Mouse (Mus musculus): ENCODE measurements around the gene Tmub1.

Gene Tmub1

GRCm38 (mm10) chr5:24447624-24448298 is at the start of gene Tmub1:
Tmub1 (minus strand) TSS chr5:24447854.
- DNase-seq (ENCODE audit: low spot score in 2 of 2) = peak; percentile 82 to 84

DNA sequence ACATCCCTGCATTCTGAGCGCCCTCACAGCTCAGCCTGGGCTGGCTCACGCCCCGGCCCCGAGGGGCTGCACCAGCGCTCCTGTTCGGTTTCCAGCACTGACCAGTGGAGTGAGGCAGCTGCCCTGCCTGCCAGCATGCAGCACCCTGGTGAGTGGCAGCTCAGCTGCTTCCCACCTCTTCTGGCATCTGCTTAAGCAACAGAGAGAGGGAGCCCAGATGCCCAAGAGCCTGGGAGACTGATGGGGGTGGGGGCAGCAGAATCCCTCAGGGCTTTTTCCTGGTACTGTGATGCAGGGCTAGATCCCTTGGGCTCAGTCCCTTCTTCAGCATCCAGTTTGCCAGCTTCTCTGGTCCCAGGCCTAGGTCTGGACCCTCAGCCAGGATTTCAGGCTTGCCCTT is 49.1 kb upstream of the Tmub1 start:
- no peak for DNase-seq (ENCODE audit: low spot score in 2 of 2)

- no peak for DNase-seq (ENCODE audit: low spot score in 2 of 2)
Observed at GRCm38 (mm10) chr5:24495019-24495418, 47.4 kb upstream of the Tmub1 start.

- no peak for DNase-seq (ENCODE audit: low spot score in 2 of 2)
Observed at GRCm38 (mm10) chr5:24492546-24493285, 45.1 kb upstream of the Tmub1 start.

- DNase-seq (ENCODE audit: low spot score in 2 of 2) = no peak
Observed at GRCm38 (mm10) chr5:24490413-24490920, 42.8 kb upstream of the Tmub1 start.

- no peak for DNase-seq (ENCODE audit: low spot score in 2 of 2)
Observed at GRCm38 (mm10) chr5:24486738-24487137, 39.1 kb upstream of the Tmub1 start.

GRCm38 (mm10) chr5:24486097-24486496 is 38.4 kb upstream of the Tmub1 start:
- DNase-seq (ENCODE audit: low spot score in 2 of 2) = peak; percentile 75 to 78

- DNase-seq (ENCODE audit: low spot score in 2 of 2) = no peak
Observed at GRCm38 (mm10) chr5:24484963-24485362, 37.3 kb upstream of the Tmub1 start.

DNA sequence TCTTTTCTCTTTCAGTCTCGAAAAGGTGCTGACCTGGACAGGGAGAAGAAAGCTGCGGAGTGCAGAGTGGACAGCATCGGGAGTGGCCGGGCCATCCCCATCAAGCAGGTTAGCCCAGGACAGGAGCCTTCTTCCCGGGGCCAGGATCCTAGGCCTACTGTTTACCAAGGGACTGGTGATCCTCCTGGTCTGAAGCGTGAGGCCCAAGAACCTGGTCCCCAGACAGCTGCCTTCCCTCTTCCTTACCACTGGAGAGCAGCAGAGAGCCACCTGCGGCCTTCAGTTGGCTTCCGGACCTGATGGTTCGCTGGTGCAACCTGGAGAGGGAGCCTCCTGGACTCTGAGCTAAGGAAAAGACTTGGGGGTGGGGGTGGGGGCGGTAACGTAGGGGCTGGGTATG is 35.7 kb upstream of the Tmub1 start:
- DNase-seq (ENCODE audit: low spot score in 2 of 2) = peak in 1 of 2 experiments; percentile 38

GRCm38 (mm10) chr5:24482247-24483079 is 34.8 kb upstream of the Tmub1 start:
- no peak for DNase-seq (ENCODE audit: low spot score in 2 of 2)

- no peak for DNase-seq (ENCODE audit: low spot score in 2 of 2)
Observed at GRCm38 (mm10) chr5:24481647-24482046, 34.0 kb upstream of the Tmub1 start.

DNA sequence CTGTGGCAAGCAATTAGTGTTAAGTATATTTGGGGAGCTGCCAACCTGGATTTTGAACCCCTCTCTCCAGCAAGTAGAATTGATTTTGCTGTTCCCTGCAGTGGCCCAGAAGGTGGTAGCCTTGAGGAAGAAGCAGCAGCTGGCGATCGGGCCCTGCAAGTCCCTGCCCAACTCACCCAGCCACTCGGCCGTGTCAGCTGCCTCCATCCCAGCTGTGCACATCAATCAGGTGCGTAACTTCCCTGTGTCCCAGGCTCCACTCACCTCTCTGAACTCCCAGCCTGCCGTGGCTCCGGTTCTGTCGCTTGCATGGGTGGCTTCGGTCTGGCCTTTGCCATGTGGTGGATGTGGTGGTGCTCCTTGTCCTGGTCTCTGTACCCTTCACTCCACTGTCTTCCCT is 30.3 kb upstream of the Tmub1 start:
- no peak for DNase-seq (ENCODE audit: low spot score in 2 of 2)

- DNase-seq (ENCODE audit: low spot score in 2 of 2) = peak; percentile 62 to 88
Observed at GRCm38 (mm10) chr5:24475476-24476241, 28.0 kb upstream of the Tmub1 start.

DNA sequence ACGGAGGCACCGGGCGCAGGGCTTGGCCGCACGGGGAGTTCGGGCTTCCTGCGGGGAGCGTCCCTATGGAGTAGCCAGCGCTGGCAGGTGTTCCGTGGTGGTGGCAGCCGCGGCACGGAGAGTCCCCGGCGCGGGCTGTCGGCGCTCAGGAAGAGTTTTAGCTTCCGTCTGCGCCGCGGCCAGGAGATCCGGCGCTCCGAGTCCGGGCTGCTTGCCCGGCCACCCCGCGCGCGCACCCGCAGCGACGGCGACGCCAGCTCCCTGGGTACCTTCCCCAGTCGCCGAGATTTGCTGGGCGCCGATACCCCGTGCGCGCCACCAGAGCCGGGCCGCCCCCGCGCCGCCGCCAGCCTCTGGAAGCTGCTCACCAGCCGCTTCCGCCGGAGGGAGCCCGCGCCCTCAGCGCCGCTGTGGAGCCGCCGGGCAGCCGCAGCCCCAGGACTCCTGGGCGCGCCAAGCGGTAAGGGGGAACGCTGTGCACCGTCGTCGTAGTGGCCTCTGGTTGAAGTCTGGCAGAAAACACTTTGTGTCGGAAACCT is 27.1 kb upstream of the Tmub1 start:
- DNase-seq (ENCODE audit: low spot score in 2 of 2) = peak in 1 of 2 experiments; percentile 42

GRCm38 (mm10) chr5:24474025-24474722 is 26.5 kb upstream of the Tmub1 start:
- DNase-seq (ENCODE audit: low spot score in 2 of 2) = peak; percentile 64 to 81

- DNase-seq (ENCODE audit: low spot score in 2 of 2) = no peak
Observed at GRCm38 (mm10) chr5:24472884-24473619, 25.4 kb upstream of the Tmub1 start.

DNA sequence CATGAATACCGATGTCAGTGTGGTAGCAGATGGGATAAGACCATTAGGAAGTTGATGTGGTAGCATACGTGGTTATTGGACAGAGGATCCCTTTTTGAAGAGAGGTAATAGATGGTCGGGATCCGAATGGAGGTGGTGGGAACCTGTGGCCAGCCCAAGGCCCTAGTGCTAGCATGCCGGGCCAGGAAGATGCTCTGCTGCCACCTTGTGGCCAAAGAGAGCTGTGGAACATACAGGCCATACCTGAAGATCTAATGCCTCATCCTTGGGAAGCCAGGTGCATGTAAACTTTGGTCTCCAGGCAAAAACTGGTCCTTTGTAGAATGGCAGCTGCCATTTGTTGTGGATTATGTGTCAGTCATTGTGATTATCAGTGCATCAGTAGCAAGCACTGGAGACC is 22.9 kb upstream of the Tmub1 start:
- peak in 1 of 2 experiments; percentile 55 for DNase-seq (ENCODE audit: low spot score in 2 of 2)

- DNase-seq (ENCODE audit: low spot score in 2 of 2) = no peak
Observed at GRCm38 (mm10) chr5:24466762-24467161, 19.1 kb upstream of the Tmub1 start.

GRCm38 (mm10) chr5:24455613-24456012 is 8.0 kb upstream of the Tmub1 start:
- DNase-seq (ENCODE audit: low spot score in 2 of 2) = no peak

DNA sequence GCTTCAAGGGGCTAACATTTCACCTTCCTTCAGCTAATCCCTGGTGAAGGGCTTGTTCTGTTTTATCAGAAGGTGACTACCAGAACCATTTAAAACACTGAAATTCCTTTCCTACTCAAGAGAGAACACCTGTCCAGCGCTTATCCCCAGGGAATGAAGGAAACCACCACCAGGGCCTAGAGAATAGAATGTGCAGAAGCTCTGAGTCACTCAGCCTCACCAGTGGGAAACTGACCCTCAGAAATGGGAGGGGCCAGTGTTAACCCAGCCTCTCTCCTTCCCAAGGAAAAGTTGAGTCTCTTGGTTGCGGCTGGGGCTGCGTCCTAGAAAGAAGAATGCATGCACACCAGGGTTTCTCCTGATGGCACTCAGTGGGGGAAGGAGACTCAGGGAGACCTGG is 7.4 kb upstream of the Tmub1 start:
- DNase-seq (ENCODE audit: low spot score in 2 of 2) = no peak
